Mouse (Mus musculus): ENCODE results near the gene Mthfd2. TPM values are rescaled to one million over a fixed set of nuclear protein-coding genes. Genes with fewer than 3 reads are reported as not detected.

Mthfd2 gene
- polyA plus RNA-seq, 1 experiment from 2014 or later: 24.1 TPM

DNA sequence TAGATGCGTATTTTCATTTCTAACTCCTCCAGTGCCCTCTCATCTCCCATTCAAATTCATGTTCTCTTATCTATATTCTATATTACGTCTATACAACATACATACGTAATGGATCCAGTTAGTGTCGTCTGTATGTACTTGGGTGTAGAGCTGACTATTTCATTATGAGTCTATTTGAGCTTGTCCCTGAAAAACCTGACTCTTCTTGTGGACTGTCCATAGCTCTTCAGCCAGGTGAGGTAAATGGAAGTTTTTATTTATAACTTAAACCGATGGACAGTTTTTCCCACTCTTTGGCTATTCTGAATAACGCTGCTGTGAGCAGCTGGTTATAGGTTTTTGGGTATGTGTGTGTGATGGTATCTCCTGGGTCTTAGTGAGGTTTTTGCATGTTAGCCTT lies 1.1 kb upstream of the Mthfd2 start:
- Histone ChIP-seq H3K9me3 (ENCODE audit: control insufficient read depth, low read length) (no peaks in the 10 kb centered on the region), H3K4me2 (ENCODE audit: low read length) (peak overlapping the region; percentile 74), H3K27me3 (ENCODE audit: control insufficient read depth, insufficient read depth, low read length) (no peaks in the 10 kb centered on the region), H3K36me3 (ENCODE audit: control insufficient read depth, insufficient read depth, low read length) (peaks cover 32% of the 10 kb centered on the region), H3K9ac (ENCODE audit: low read length) (peak overlapping the region; percentile 85), H3K4me3 (ENCODE audit: control insufficient read depth in 1 of 2, insufficient read depth in 1 of 2, low read depth in 1 of 2, low read length in 2 of 2) (peak overlapping the region; percentile 69 to 96; a peak in 3 of 4 replicates), H3K4me1 (ENCODE audit: control insufficient read depth in 2 of 2, insufficient read depth in 2 of 2, low read length in 2 of 2) (peaks cover 2 to 13% of the 10 kb centered on the region in 2 experiments), H3K27ac (replicated peaks in 1 of 2; ENCODE audit: control insufficient read depth in 1 of 2, insufficient read depth in 1 of 2, low read depth in 2 of 2, low read length in 2 of 2) (0 out of 4 replicates have a peak overlapping the region, but pooled peaks of 1 of the 2 experiments have one; percentile 89)
- 53% methylated on average over 6 of the region's 6 CpGs for WGBS
- ATAC-seq (ENCODE audit: insufficient number of reproducible peaks, insufficient read depth, low FRiP score, low read depth): no peak

- ATAC-seq (ENCODE audit: insufficient number of reproducible peaks, insufficient read depth, low FRiP score, low read depth): no peak
- no peaks in the 10 kb centered on the region for H3K9me3 ChIP-seq (ENCODE audit: control insufficient read depth, low read length)
- H3K27me3 ChIP-seq (ENCODE audit: control insufficient read depth, insufficient read depth, low read length): no peaks in the 10 kb centered on the region
- H3K27ac ChIP-seq (replicated peaks in 1 of 2; ENCODE audit: control insufficient read depth in 1 of 2, insufficient read depth in 1 of 2, low read depth in 2 of 2, low read length in 2 of 2): peak overlapping the region; percentile 89 to 93
- H3K4me1 ChIP-seq (ENCODE audit: control insufficient read depth in 2 of 2, insufficient read depth in 2 of 2, low read length in 2 of 2): peaks cover 2 to 13% of the 10 kb centered on the region in 2 experiments
- WGBS: 6% methylated on average over 6 of the region's 6 CpGs
- peak overlapping the region; percentile 69 to 96 for H3K4me3 ChIP-seq (ENCODE audit: control insufficient read depth in 1 of 2, insufficient read depth in 1 of 2, low read depth in 1 of 2, low read length in 2 of 2)
- H3K4me2 ChIP-seq (ENCODE audit: low read length): peak overlapping the region; percentile 74
- peaks cover 28% of the 10 kb centered on the region for H3K36me3 ChIP-seq (ENCODE audit: control insufficient read depth, insufficient read depth, low read length)
- H3K9ac ChIP-seq (ENCODE audit: low read length): peak overlapping the region; percentile 85
Observed at GRCm38 (mm10) chr6:83326394-83326736, 657 bp upstream of the Mthfd2 start.

DNA sequence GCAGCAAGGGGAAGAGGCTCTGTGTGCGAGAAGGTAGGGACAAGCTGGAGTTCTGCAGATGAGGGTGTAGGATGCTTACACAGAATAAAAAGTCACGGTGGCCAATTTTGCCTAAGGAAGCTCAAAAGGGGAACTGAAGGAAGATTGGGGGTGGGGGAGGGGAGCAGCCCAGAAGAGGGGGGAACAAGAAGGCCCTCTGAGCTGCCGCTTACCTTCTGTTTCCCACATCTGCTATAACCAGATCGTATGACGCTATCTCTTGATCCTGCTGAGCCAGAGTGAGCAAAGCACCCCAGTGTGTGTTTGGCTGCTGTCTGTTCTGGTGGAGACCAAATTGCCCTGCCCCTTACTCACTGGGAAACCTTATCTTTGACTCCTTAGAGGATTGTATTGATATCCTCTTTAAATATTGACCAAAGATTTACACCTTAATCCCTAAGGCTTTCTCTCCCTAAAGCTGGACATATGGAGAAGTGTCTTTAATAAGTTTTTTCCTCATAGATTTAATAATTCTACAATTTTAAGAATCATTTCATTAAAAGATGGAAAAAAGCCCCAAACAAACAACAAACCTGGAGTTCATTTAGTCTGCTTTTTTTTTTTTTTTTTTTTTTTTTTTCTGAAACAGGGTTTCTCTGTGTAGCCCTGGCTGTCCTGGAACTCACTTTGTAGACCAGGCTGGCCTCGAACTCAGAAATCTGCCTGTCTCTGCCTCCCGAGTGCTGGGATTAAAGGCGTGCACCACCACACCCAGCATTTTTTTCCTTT lies 1.9 kb downstream of the Mthfd2 start:
- Histone ChIP-seq H3K27me3 (ENCODE audit: control insufficient read depth, insufficient read depth, low read length) (no peaks in the 10 kb centered on the region), H3K4me3 (ENCODE audit: control insufficient read depth in 1 of 2, insufficient read depth in 1 of 2, low read depth in 1 of 2, low read length in 2 of 2) (no peak overlapping the region), H3K36me3 (ENCODE audit: control insufficient read depth, insufficient read depth, low read length) (peaks cover 5% of the 10 kb centered on the region), H3K4me1 (ENCODE audit: control insufficient read depth in 2 of 2, insufficient read depth in 2 of 2, low read length in 2 of 2) (peaks cover 2 to 13% of the 10 kb centered on the region in 2 experiments), H3K9ac (ENCODE audit: low read length) (no peak overlapping the region), H3K4me2 (ENCODE audit: low read length) (no peak overlapping the region), H3K9me3 (ENCODE audit: control insufficient read depth, low read length) (no peaks in the 10 kb centered on the region), H3K27ac (replicated peaks in 1 of 2; ENCODE audit: control insufficient read depth in 1 of 2, insufficient read depth in 1 of 2, low read depth in 2 of 2, low read length in 2 of 2) (no peak overlapping the region)
- WGBS: 59% methylated on average over 8 of the region's 8 CpGs
- ATAC-seq (ENCODE audit: insufficient number of reproducible peaks, insufficient read depth, low FRiP score, low read depth): no peak

- H3K27ac ChIP-seq (replicated peaks in 1 of 2; ENCODE audit: control insufficient read depth in 1 of 2, insufficient read depth in 1 of 2, low read depth in 2 of 2, low read length in 2 of 2): no peak overlapping the region
- ATAC-seq (ENCODE audit: insufficient number of reproducible peaks, insufficient read depth, low FRiP score, low read depth): no peak
- H3K27me3 ChIP-seq (ENCODE audit: control insufficient read depth, insufficient read depth, low read length): no peaks in the 10 kb centered on the region
- peaks cover 2 to 13% of the 10 kb centered on the region in 2 experiments for H3K4me1 ChIP-seq (ENCODE audit: control insufficient read depth in 2 of 2, insufficient read depth in 2 of 2, low read length in 2 of 2)
- H3K9me3 ChIP-seq (ENCODE audit: control insufficient read depth, low read length): no peaks in the 10 kb centered on the region
- no peaks in the 10 kb centered on the region for H3K36me3 ChIP-seq (ENCODE audit: control insufficient read depth, insufficient read depth, low read length)
- H3K4me2 ChIP-seq (ENCODE audit: low read length): no peak overlapping the region
- no peak overlapping the region for H3K9ac ChIP-seq (ENCODE audit: low read length)
- no peak overlapping the region for H3K4me3 ChIP-seq (ENCODE audit: control insufficient read depth in 1 of 2, insufficient read depth in 1 of 2, low read depth in 1 of 2, low read length in 2 of 2)
- WGBS: 72% methylated on average over 2 of the region's 2 CpGs
Observed at GRCm38 (mm10) chr6:83322794-83323193, 2.9 kb downstream of the Mthfd2 start.

GRCm38 (mm10) chr6:83321927-83322326 lies 3.8 kb downstream of the Mthfd2 start:
- no peak for ATAC-seq (ENCODE audit: insufficient number of reproducible peaks, insufficient read depth, low FRiP score, low read depth)
- H3K4me2 ChIP-seq (ENCODE audit: low read length): no peak overlapping the region
- H3K4me3 ChIP-seq (ENCODE audit: control insufficient read depth in 1 of 2, insufficient read depth in 1 of 2, low read depth in 1 of 2, low read length in 2 of 2): no peak overlapping the region
- H3K4me1 ChIP-seq (ENCODE audit: control insufficient read depth in 2 of 2, insufficient read depth in 2 of 2, low read length in 2 of 2): peaks cover 2 to 8% of the 10 kb centered on the region in 2 experiments
- H3K9ac ChIP-seq (ENCODE audit: low read length): no peak overlapping the region
- H3K36me3 ChIP-seq (ENCODE audit: control insufficient read depth, insufficient read depth, low read length): no peaks in the 10 kb centered on the region
- no peak overlapping the region for H3K27ac ChIP-seq (replicated peaks in 1 of 2; ENCODE audit: control insufficient read depth in 1 of 2, insufficient read depth in 1 of 2, low read depth in 2 of 2, low read length in 2 of 2)
- WGBS: 42% methylated on average over 1 of the region's 1 CpGs
- H3K9me3 ChIP-seq (ENCODE audit: control insufficient read depth, low read length): no peaks in the 10 kb centered on the region
- no peaks in the 10 kb centered on the region for H3K27me3 ChIP-seq (ENCODE audit: control insufficient read depth, insufficient read depth, low read length)

- under 1% methylated on average over 52 of the region's 52 CpGs for WGBS
- peak overlapping the region; percentile 71 for H3K9ac ChIP-seq (ENCODE audit: low read length)
- no peaks in the 10 kb centered on the region for H3K27me3 ChIP-seq (ENCODE audit: control insufficient read depth, insufficient read depth, low read length)
- no peaks in the 10 kb centered on the region for H3K9me3 ChIP-seq (ENCODE audit: control insufficient read depth, low read length)
- peaks cover 4 to 6% of the 10 kb centered on the region in 2 experiments; a peak in 2 of 4 replicates for H3K4me1 ChIP-seq (ENCODE audit: control insufficient read depth in 2 of 2, insufficient read depth in 2 of 2, low read length in 2 of 2)
- peak overlapping the region; percentile 82 for H3K4me2 ChIP-seq (ENCODE audit: low read length)
- peak overlapping the region; percentile 79 to 84 for H3K4me3 ChIP-seq (ENCODE audit: control insufficient read depth in 1 of 2, insufficient read depth in 1 of 2, low read depth in 1 of 2, low read length in 2 of 2)
- no peak overlapping the region for H3K27ac ChIP-seq (replicated peaks in 1 of 2; ENCODE audit: control insufficient read depth in 1 of 2, insufficient read depth in 1 of 2, low read depth in 2 of 2, low read length in 2 of 2)
- peak; percentile 97 for ATAC-seq (ENCODE audit: insufficient number of reproducible peaks, insufficient read depth, low FRiP score, low read depth)
- peaks cover 2% of the 10 kb centered on the region; the same call in 1 of the 2 replicates for H3K36me3 ChIP-seq (ENCODE audit: control insufficient read depth, insufficient read depth, low read length)
Observed at GRCm38 (mm10) chr6:83317108-83317741, 8.5 kb downstream of the Mthfd2 start.

GRCm38 (mm10) chr6:83316022-83316421 lies 9.7 kb downstream of the Mthfd2 start:
- no peak for ATAC-seq (ENCODE audit: insufficient number of reproducible peaks, insufficient read depth, low FRiP score, low read depth)
- H3K4me2 ChIP-seq (ENCODE audit: low read length): peak overlapping the region; percentile 82
- no peak overlapping the region for H3K4me3 ChIP-seq (ENCODE audit: control insufficient read depth in 1 of 2, insufficient read depth in 1 of 2, low read depth in 1 of 2, low read length in 2 of 2)
- 30% methylated on average over 10 of the region's 10 CpGs for WGBS
- peaks cover 4 to 6% of the 10 kb centered on the region in 2 experiments; a peak in 2 of 4 replicates for H3K4me1 ChIP-seq (ENCODE audit: control insufficient read depth in 2 of 2, insufficient read depth in 2 of 2, low read length in 2 of 2)
- H3K27me3 ChIP-seq (ENCODE audit: control insufficient read depth, insufficient read depth, low read length): no peaks in the 10 kb centered on the region
- H3K9ac ChIP-seq (ENCODE audit: low read length): no peak overlapping the region
- no peaks in the 10 kb centered on the region for H3K9me3 ChIP-seq (ENCODE audit: control insufficient read depth, low read length)
- no peak overlapping the region for H3K27ac ChIP-seq (replicated peaks in 1 of 2; ENCODE audit: control insufficient read depth in 1 of 2, insufficient read depth in 1 of 2, low read depth in 2 of 2, low read length in 2 of 2)
- peaks cover 13% of the 10 kb centered on the region for H3K36me3 ChIP-seq (ENCODE audit: control insufficient read depth, insufficient read depth, low read length)

Measured in heart, embryonic 14.5 days (tissue).